Mouse (Mus musculus) intestine, postnatal 0 days (tissue): ENCODE data around the gene Iars2. TPM values are rescaled to one million over a fixed set of nuclear protein-coding genes. Genes with fewer than 3 reads are reported as not detected.

Experiments
- ATAC-seq: fragments of 200-750 bp; cut with Nextera tagmentation; 2 replicates; pipeline ENCODE4 v1.8.0; 2017; ENCODE audit warnings: mild to moderate bottlenecking, moderate TSS enrichment, moderate library complexity
- H3K27ac ChIP-seq: fragments of 300-500 bp; sonication (generic); 2 replicates; pipeline ENCODE4 v1.5.1; 2014; ENCODE audit warnings: mild to moderate bottlenecking, low read depth, low read length, moderate library complexity
- H3K27me3 ChIP-seq: fragments of 300-500 bp; sonication (generic); replicated peaks from 2 replicates; pipeline ENCODE4 v1.6.1; 2014; ENCODE audit warnings: low read length, mixed read lengths; ENCODE audit not compliant: control insufficient read depth, insufficient read depth
- H3K36me3 ChIP-seq: fragments of 300-500 bp; sonication (generic); 2 replicates; pipeline ENCODE4 v1.6.1; 2014; ENCODE audit warnings: mild to moderate bottlenecking, moderate library complexity; ENCODE audit not compliant: control insufficient read depth, insufficient read depth
- H3K4me1 ChIP-seq: fragments of 300-500 bp; sonication (generic); replicated peaks from 2 replicates; pipeline ENCODE4 v1.6.1; 2014; ENCODE audit warnings: antibody characterized with exemption, low read length, mixed read lengths; ENCODE audit not compliant: control insufficient read depth, insufficient read depth
- H3K4me2 ChIP-seq: fragments of 300-500 bp; sonication (generic); replicated peaks from 2 replicates; pipeline ENCODE4 v1.6.1; 2014; ENCODE audit warnings: low read depth, mild to moderate bottlenecking, moderate library complexity
- H3K4me3 ChIP-seq: fragments of 300-500 bp; sonication (generic); 2 replicates; pipeline ENCODE4 v1.5.1; 2014; ENCODE audit warnings: low read depth, low read length
- H3K9ac ChIP-seq: fragments of 300-500 bp; sonication (generic); 2 replicates; pipeline ENCODE4 v1.6.1; 2014; ENCODE audit warnings: mild to moderate bottlenecking, low read depth, low read length
- H3K9me3 ChIP-seq: fragments of 300-500 bp; sonication (generic); 2 replicates; pipeline ENCODE4 v1.6.1; 2016; ENCODE audit warnings: mixed run types; ENCODE audit not compliant: control insufficient read depth
- CTCF ChIP-seq: sonication (generic); IDR thresholded peaks from 2 replicates; pipeline ENCODE4 v1.5.1; 2016; ENCODE audit warnings: low read depth, mild to moderate bottlenecking, control low read depth, antibody characterized with exemption, moderate library complexity
- WGBS: fragments of 180-500 bp; shearing (Covaris S2); extraction: QIAGEN DNeasy Blood & Tissue Kit; methylation state at CpG from one replicate; pipeline ENCODE4 v1.1.7; 2014; 5-methylcytosine and 5-hydroxymethylcytosine counted together
- polyA plus RNA-seq: library from polyadenylated mRNA; unstranded; fragments of >200 nt; fragmentation: Nextera tagmentation; extraction: Ambion mirVana; gene quantifications from 2 replicates; pipeline ENCODE4 v1.2.1, GENCODE M21; 2015

Gene Iars2
- polyA plus RNA-seq, 1 experiment from 2014 or later: 64.9 TPM

DNA sequence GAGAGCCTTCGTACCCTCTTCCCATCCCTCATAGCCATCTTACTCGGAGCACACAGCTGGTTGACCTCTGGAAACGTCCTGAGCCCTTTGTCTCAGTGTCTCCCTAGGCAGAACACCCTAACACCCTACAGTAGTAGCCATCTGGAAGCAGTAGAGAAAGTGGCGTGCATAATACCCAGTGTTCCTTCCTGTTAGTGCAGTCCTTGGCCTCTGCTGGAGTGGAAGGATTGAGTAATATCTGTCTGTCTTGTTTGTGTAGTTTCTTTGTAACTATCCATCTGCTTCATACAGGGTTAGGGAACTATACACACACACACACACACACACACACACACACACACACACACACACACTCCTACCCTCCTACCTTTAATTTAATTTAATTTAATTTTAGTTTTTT lies 60.5 kb downstream of the Iars2 start:
- Histone ChIP-seq H3K9me3 (no peaks in the 10 kb centered on the region), H3K9ac (no peak overlapping the region), H3K4me1 (0 out of 2 replicates have a peak, but pooled peaks cover 3% of the 10 kb centered on the region), H3K27ac (no peak overlapping the region), H3K4me2 (no peak overlapping the region), H3K4me3 (no peak overlapping the region), H3K27me3 (no peaks in the 10 kb centered on the region), H3K36me3 (peaks cover 65% of the 10 kb centered on the region)
- no peak for ATAC-seq
- no peak for TF ChIP-seq CTCF
- 57% methylated on average over 4 of the region's 4 CpGs for WGBS

DNA sequence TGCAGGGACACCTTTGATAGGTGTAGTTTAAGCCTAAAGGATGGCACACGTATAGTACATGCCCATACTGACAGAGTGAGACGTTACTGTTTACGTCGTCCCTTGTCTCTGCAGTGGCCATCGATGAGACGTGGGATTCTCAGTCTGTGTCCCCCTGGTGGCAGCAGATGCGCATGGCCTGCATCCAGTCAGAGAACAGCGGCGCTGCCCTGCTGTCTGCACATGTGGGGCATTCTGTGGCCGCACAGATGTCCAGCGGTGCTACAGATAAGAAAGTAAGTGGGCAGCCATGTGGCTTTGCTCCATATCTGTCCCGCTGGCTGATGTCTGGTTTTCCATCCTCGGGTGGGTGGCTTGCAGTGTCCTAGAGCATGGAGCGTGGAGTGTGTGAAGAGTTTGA lies 66.6 kb downstream of the Iars2 start:
- H3K27me3 ChIP-seq: no peaks in the 10 kb centered on the region
- no peaks in the 10 kb centered on the region for H3K9me3 ChIP-seq
- peaks cover 79% of the 10 kb centered on the region for H3K36me3 ChIP-seq
- 53% methylated on average over 14 of the region's 14 CpGs for WGBS
- peak; percentile 87 for TF ChIP-seq CTCF
- no peak overlapping the region for H3K9ac ChIP-seq
- no peak overlapping the region for H3K4me3 ChIP-seq
- H3K4me1 ChIP-seq: no peaks in the 10 kb centered on the region
- ATAC-seq: no peak
- H3K4me2 ChIP-seq: no peak overlapping the region
- no peak overlapping the region for H3K27ac ChIP-seq

DNA sequence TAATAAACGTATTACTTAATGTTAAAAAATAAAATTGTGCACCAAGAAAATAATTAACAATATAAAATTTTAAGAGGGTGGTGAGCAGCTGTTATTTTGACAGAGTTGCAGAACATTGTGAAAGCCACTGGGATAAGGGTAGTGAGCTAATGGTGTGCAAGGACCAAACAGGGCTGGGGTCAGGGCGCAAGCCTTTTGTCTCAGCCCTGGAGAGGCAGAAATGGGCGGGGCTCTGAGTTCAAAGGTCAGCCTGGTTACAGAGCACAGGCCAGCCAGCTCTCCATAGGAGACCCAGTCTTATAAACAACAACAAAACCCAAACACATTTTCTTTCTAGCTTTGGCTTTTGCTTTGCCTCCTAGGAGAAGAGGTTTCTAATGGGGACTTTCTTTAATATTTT lies 72.4 kb downstream of the Iars2 start:
- Histone ChIP-seq H3K27ac (no peak overlapping the region), H3K27me3 (no peaks in the 10 kb centered on the region), H3K4me2 (no peak overlapping the region), H3K9ac (no peak overlapping the region), H3K4me3 (no peak overlapping the region), H3K9me3 (no peaks in the 10 kb centered on the region), H3K4me1 (no peaks in the 10 kb centered on the region), H3K36me3 (peaks cover 36% of the 10 kb centered on the region)
- no peak for ATAC-seq
- TF ChIP-seq CTCF: no peak
- WGBS: 47% methylated on average over 3 of the region's 3 CpGs

DNA sequence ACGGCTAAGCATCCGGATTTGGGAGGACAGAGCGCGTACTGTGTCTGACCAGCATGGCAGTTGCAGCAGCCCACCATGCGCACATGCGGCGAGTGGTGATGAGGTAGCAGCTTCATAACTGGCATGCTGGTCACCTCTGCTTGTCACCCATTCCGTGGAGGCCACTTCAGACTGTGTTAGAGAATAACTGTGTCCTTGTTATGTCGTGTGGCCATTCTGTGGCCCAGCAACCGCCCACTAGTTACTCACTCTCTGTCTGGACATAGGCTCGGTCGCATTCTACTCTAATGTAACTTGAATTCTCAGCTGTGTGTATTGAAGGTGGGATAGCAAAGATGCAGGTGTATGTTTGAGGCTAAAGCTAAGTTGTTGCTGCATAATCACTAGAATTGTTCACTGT lies 73.9 kb downstream of the Iars2 start:
- no peak for ATAC-seq
- H3K4me2 ChIP-seq: no peak overlapping the region
- TF ChIP-seq CTCF: no peak
- peaks cover 7% of the 10 kb centered on the region; the same call in 1 of the 2 replicates for H3K4me1 ChIP-seq
- no peak overlapping the region for H3K9ac ChIP-seq
- WGBS: 97% methylated on average over 12 of the region's 12 CpGs
- H3K4me3 ChIP-seq: no peak overlapping the region
- no peaks in the 10 kb centered on the region for H3K27me3 ChIP-seq
- no peak overlapping the region for H3K27ac ChIP-seq
- no peaks in the 10 kb centered on the region for H3K9me3 ChIP-seq
- peaks cover 41% of the 10 kb centered on the region for H3K36me3 ChIP-seq

DNA sequence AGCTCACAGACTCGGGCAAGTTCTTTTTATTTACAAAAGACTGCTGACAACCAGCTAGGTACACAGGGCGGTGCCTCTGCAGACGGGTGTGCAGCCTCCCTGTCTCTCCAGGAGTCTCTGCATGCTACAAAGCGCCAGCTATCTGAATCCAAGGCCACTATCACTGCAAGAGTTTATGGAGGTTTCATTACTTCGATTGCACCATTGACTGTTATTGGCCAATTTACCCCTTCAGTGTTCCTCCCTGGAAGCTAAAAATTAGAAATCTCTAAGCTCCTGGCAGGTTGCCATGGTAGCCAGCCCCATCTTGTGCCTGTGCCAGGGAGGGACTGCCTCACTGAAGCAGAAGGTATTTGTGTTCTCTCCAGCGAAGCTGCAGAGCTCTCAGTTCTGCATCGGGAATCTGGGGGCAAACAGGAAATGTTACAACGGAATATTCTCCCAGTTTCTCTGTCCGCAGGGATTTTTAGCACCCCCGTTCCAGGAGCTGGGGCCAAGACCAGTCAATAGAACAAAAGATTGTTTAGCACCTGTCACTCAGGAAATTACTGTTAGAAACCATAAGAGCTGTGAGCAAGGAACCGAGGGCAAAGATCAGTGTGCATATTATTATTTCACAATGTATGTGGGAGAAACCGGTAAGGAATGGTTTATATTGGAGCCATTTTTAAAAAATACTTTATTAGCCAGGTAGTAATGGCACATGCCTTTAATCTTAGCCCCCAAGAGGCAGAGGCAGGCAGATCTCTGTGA lies 75.9 kb downstream of the Iars2 start:
- no peak for TF ChIP-seq CTCF
- H3K27me3 ChIP-seq: no peaks in the 10 kb centered on the region
- WGBS: 30% methylated on average over 12 of the region's 12 CpGs
- H3K4me1 ChIP-seq: peaks cover 7% of the 10 kb centered on the region; the same call in 1 of the 2 replicates
- H3K9me3 ChIP-seq: no peaks in the 10 kb centered on the region
- H3K4me2 ChIP-seq: peak overlapping the region; percentile 10
- peaks cover 43% of the 10 kb centered on the region for H3K36me3 ChIP-seq
- H3K27ac ChIP-seq: peak overlapping the region; percentile 86
- peak; percentile 90 for ATAC-seq
- H3K9ac ChIP-seq: no peak overlapping the region
- H3K4me3 ChIP-seq: no peak overlapping the region

DNA sequence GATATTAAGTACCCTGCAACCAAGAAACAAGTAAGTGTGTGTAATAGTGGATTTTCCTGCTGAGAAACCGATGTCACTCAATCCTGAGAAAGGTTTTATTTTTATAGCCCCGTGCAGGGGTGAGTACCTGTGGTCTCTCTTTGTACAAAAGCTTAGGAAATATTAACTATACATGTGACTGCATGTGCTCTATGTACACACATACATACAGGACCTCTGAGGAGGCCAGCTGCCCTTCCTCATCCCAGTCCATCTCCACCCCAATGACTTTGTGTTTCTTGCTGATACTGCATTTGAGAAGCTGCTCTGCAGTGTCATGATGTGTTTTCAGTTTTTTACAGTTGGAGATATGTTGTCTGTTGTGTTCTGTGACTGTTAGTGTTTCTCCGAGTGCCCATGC lies 76.8 kb downstream of the Iars2 start:
- Histone ChIP-seq H3K27me3 (no peaks in the 10 kb centered on the region), H3K4me1 (peaks cover 7% of the 10 kb centered on the region; the same call in 1 of the 2 replicates), H3K9me3 (no peaks in the 10 kb centered on the region), H3K27ac (peak overlapping the region; percentile 86), H3K9ac (no peak overlapping the region), H3K36me3 (peaks cover 47% of the 10 kb centered on the region), H3K4me3 (no peak overlapping the region), H3K4me2 (0 out of 2 replicates have a peak overlapping the region, but pooled peaks have one; percentile 10)
- no peak for TF ChIP-seq CTCF
- ATAC-seq: peak; percentile 39; the same call in 1 of the 2 replicates
- WGBS: 52% methylated on average over 3 of the region's 3 CpGs
